Mouse (Mus musculus): ENCODE data around the gene Cers2. TPM values are rescaled to one million over a fixed set of nuclear protein-coding genes. Genes with fewer than 3 reads are reported as not detected.

Gene Cers2
- polyA plus RNA-seq, 1 experiment from 2014 or later, result 89.6 TPM

DNA sequence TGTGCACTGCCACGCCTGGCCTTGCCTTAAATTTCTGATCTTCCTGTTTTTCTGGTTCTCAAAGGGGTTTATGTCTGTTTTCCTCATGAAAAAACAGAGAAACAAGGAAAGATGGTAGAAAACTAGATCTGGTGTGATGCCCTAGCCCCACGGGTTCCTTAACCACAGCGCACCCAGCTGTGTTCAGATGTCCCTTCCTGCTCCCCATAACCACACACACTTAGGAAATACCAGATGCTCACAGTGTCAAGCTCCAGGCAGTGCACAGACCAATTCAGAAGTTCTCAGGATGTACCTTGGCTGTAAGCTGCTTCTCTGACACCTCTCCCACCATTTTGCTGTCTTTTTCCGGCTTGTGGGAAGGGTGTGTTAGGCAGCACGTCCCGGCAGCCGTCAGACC, 20.3 kb upstream of the Cers2 start:
- Histone ChIP-seq H3K4me1 (ENCODE audit: control insufficient read depth, insufficient read depth, low read length) (no peaks in the 10 kb centered on the region), H3K27ac (ENCODE audit: low read length) (no peak overlapping the region), H3K36me3 (ENCODE audit: control insufficient read depth, insufficient read depth, low read length) (peaks cover 11% of the 10 kb centered on the region; the same call in 1 of the 2 replicates), H3K27me3 (ENCODE audit: control insufficient read depth, insufficient read depth, low read depth, low read length) (no peaks in the 10 kb centered on the region), H3K4me3 (ENCODE audit: low read depth, low read length) (no peak overlapping the region), H3K4me2 (ENCODE audit: low read length) (no peak overlapping the region), H3K9ac (ENCODE audit: low read depth, low read length) (no peak overlapping the region), H3K9me3 (replicated peaks; ENCODE audit: control insufficient read depth, low read length, poor library complexity, severe bottlenecking) (no peaks in the 10 kb centered on the region)
- 90% methylated on average over 7 of the region's 7 CpGs for WGBS
- ATAC-seq, result no peak

- no peak overlapping the region for H3K4me3 ChIP-seq (ENCODE audit: low read depth, low read length)
- H3K36me3 ChIP-seq (ENCODE audit: control insufficient read depth, insufficient read depth, low read length), result peaks cover 11% of the 10 kb centered on the region; the same call in 1 of the 2 replicates
- no peak for ATAC-seq
- H3K9ac ChIP-seq (ENCODE audit: low read depth, low read length), result no peak overlapping the region
- H3K9me3 ChIP-seq (replicated peaks; ENCODE audit: control insufficient read depth, low read length, poor library complexity, severe bottlenecking), result no peaks in the 10 kb centered on the region
- 83% methylated on average over 5 of the region's 5 CpGs for WGBS
- H3K27ac ChIP-seq (ENCODE audit: low read length), result no peak overlapping the region
- no peak overlapping the region for H3K4me2 ChIP-seq (ENCODE audit: low read length)
- no peaks in the 10 kb centered on the region for H3K27me3 ChIP-seq (ENCODE audit: control insufficient read depth, insufficient read depth, low read depth, low read length)
- H3K4me1 ChIP-seq (ENCODE audit: control insufficient read depth, insufficient read depth, low read length), result no peaks in the 10 kb centered on the region
Measured at GRCm38 (mm10) chr3:95294718-95295117, 19.9 kb upstream of the Cers2 start.

DNA sequence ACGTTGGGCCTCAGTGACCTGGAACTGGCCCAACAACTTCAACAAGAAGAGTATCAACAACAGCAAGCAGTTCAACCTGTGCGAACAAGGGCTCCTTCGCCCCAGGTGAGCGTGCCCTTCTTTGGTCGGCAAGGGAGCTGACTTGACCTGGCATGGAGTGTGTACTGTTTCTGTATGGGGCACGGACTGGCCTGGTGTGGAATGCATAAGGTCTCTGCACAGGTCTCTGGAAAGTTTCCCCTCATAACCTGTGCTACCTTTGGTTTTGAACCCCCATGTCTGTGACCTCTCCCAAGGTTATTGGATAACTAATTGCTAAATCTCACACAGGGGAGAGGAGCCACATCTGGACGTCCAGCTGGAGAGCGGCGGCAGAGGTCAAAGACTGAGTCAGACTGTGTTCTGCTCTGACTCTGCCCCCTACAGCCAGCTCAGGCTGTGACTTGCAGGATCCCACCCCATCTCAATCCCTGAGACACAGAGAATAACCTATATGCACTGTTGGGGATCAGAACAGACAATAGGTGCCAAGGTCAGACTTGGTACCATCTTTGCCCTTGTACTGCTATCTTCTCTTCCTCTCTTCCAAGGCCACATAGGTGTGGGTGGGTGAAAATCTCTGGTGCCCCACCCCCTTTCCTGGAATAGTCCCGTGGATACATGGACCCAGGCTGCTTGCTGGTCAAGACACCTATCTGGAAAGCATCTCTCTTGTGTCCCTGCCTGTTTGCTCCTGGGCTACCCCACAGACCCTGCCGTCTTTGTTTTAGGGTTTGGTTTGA, 19.1 kb upstream of the Cers2 start:
- Histone ChIP-seq H3K27me3 (ENCODE audit: control insufficient read depth, insufficient read depth, low read depth, low read length) (no peaks in the 10 kb centered on the region), H3K9me3 (replicated peaks; ENCODE audit: control insufficient read depth, low read length, poor library complexity, severe bottlenecking) (no peaks in the 10 kb centered on the region), H3K27ac (ENCODE audit: low read length) (no peak overlapping the region), H3K9ac (ENCODE audit: low read depth, low read length) (no peak overlapping the region), H3K4me1 (ENCODE audit: control insufficient read depth, insufficient read depth, low read length) (no peaks in the 10 kb centered on the region), H3K4me2 (ENCODE audit: low read length) (no peak overlapping the region), H3K36me3 (ENCODE audit: control insufficient read depth, insufficient read depth, low read length) (peaks cover 11% of the 10 kb centered on the region; the same call in 1 of the 2 replicates), H3K4me3 (ENCODE audit: low read depth, low read length) (no peak overlapping the region)
- WGBS, result 82% methylated on average over 11 of the region's 11 CpGs
- no peak for ATAC-seq

DNA sequence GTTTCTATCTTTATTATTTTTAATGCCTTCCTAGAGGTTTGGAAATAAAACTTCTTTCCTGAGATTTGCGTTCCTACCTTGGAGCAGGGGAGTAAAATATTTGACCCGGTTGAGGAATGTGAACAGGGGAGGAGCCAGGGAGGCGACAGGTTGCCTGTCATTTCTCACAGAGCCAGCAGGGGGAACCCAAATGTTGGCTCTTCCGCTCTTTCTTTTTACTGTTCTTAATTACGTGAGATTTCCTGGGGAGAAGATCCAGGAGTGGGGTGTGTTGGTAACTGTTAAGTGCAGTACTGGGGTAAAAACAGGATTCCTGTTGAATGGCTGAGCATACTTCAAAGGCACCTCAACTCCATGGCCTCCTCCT, 18.5 kb upstream of the Cers2 start:
- ATAC-seq, result no peak
- H3K4me2 ChIP-seq (ENCODE audit: low read length), result no peak overlapping the region
- no peak overlapping the region for H3K4me3 ChIP-seq (ENCODE audit: low read depth, low read length)
- H3K4me1 ChIP-seq (ENCODE audit: control insufficient read depth, insufficient read depth, low read length), result no peaks in the 10 kb centered on the region
- H3K36me3 ChIP-seq (ENCODE audit: control insufficient read depth, insufficient read depth, low read length), result peaks cover 11% of the 10 kb centered on the region; the same call in 1 of the 2 replicates
- 9% methylated on average over 5 of the region's 5 CpGs for WGBS
- H3K27ac ChIP-seq (ENCODE audit: low read length), result no peak overlapping the region
- no peak overlapping the region for H3K9ac ChIP-seq (ENCODE audit: low read depth, low read length)
- no peaks in the 10 kb centered on the region for H3K27me3 ChIP-seq (ENCODE audit: control insufficient read depth, insufficient read depth, low read depth, low read length)
- H3K9me3 ChIP-seq (replicated peaks; ENCODE audit: control insufficient read depth, low read length, poor library complexity, severe bottlenecking), result no peaks in the 10 kb centered on the region

DNA sequence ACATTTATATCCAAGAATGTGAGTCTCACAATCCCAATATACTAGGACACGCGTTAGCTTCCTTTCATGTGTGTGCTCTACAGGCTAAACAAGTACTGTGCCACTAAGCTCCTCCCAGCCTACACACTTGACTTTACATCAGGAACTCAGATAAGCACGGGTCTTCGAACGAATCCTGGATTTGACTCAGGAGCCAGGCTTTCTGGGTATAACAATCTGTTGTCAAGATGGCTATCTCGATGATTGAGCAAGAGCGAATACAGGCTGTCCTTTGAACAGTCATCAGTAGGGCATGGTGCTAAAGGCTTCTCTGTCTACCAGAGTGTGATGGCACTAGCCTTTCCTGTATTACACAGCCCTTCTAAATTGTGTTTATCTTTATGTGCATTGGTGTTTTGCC, 16.6 kb upstream of the Cers2 start:
- WGBS, result 95% methylated on average over 7 of the region's 7 CpGs
- Histone ChIP-seq H3K9me3 (replicated peaks; ENCODE audit: control insufficient read depth, low read length, poor library complexity, severe bottlenecking) (no peaks in the 10 kb centered on the region), H3K4me2 (ENCODE audit: low read length) (no peak overlapping the region), H3K27ac (ENCODE audit: low read length) (no peak overlapping the region), H3K4me3 (ENCODE audit: low read depth, low read length) (no peak overlapping the region), H3K36me3 (ENCODE audit: control insufficient read depth, insufficient read depth, low read length) (0 out of 2 replicates have a peak, but pooled peaks cover 5% of the 10 kb centered on the region), H3K27me3 (ENCODE audit: control insufficient read depth, insufficient read depth, low read depth, low read length) (no peaks in the 10 kb centered on the region), H3K9ac (ENCODE audit: low read depth, low read length) (no peak overlapping the region), H3K4me1 (ENCODE audit: control insufficient read depth, insufficient read depth, low read length) (no peaks in the 10 kb centered on the region)
- no peak for ATAC-seq

- Histone ChIP-seq H3K9me3 (replicated peaks; ENCODE audit: control insufficient read depth, low read length, poor library complexity, severe bottlenecking) (no peaks in the 10 kb centered on the region), H3K4me1 (ENCODE audit: control insufficient read depth, insufficient read depth, low read length) (no peaks in the 10 kb centered on the region), H3K27me3 (ENCODE audit: control insufficient read depth, insufficient read depth, low read depth, low read length) (no peaks in the 10 kb centered on the region), H3K9ac (ENCODE audit: low read depth, low read length) (no peak overlapping the region), H3K4me2 (ENCODE audit: low read length) (no peak overlapping the region), H3K36me3 (ENCODE audit: control insufficient read depth, insufficient read depth, low read length) (no peaks in the 10 kb centered on the region), H3K27ac (ENCODE audit: low read length) (no peak overlapping the region), H3K4me3 (ENCODE audit: low read depth, low read length) (no peak overlapping the region)
- no peak for ATAC-seq
- 78% methylated on average over 3 of the region's 3 CpGs for WGBS
Measured at GRCm38 (mm10) chr3:95301204-95301796, 13.3 kb upstream of the Cers2 start.

DNA sequence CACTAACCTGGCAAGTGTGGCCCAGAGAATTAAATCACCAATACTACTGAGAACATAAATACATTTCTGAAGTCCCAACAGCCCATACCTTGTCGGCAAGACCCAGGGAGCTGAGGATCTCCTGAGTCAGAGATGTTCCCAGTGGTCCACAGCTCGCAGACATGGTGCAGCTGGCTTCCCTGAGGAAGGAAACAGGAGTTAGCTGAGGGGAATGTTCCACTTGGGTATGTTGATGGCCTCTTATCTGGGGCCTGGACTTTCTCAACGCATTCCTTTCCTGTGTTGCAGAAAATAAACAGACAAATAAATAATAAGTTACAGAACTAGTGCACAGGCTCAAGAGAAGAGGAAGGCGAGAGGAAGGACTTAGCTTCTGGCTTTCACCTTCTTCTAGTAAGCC, 8.3 kb upstream of the Cers2 start:
- H3K9me3 ChIP-seq (replicated peaks; ENCODE audit: control insufficient read depth, low read length, poor library complexity, severe bottlenecking), result no peaks in the 10 kb centered on the region
- H3K27me3 ChIP-seq (ENCODE audit: control insufficient read depth, insufficient read depth, low read depth, low read length), result no peaks in the 10 kb centered on the region
- no peak overlapping the region for H3K4me3 ChIP-seq (ENCODE audit: low read depth, low read length)
- WGBS, result 91% methylated on average over 4 of the region's 4 CpGs
- H3K4me2 ChIP-seq (ENCODE audit: low read length), result no peak overlapping the region
- no peak overlapping the region for H3K9ac ChIP-seq (ENCODE audit: low read depth, low read length)
- no peak for ATAC-seq
- H3K27ac ChIP-seq (ENCODE audit: low read length), result no peak overlapping the region
- no peaks in the 10 kb centered on the region for H3K4me1 ChIP-seq (ENCODE audit: control insufficient read depth, insufficient read depth, low read length)
- H3K36me3 ChIP-seq (ENCODE audit: control insufficient read depth, insufficient read depth, low read length), result no peaks in the 10 kb centered on the region

- WGBS, result 80% methylated on average over 7 of the region's 7 CpGs
- Histone ChIP-seq H3K27ac (ENCODE audit: low read length) (no peak within 1 kb of the TSS), H3K9ac (ENCODE audit: low read depth, low read length) (no peak within 1 kb of the TSS), H3K4me2 (ENCODE audit: low read length) (no peak within 1 kb of the TSS), H3K27me3 (ENCODE audit: control insufficient read depth, insufficient read depth, low read depth, low read length) (no peaks in the 10 kb centered on the region), H3K4me3 (ENCODE audit: low read depth, low read length) (no peak within 1 kb of the TSS), H3K9me3 (replicated peaks; ENCODE audit: control insufficient read depth, low read length, poor library complexity, severe bottlenecking) (no peaks in the 10 kb centered on the region), H3K36me3 (ENCODE audit: control insufficient read depth, insufficient read depth, low read length) (no peaks in the 10 kb centered on the region), H3K4me1 (ENCODE audit: control insufficient read depth, insufficient read depth, low read length) (no peaks in the 10 kb centered on the region)
- no peak for ATAC-seq
Measured at GRCm38 (mm10) chr3:95307100-95307499, 7.5 kb upstream of the Cers2 start, which contains the start of gene Anxa9. Gene Anxa9 (minus strand): TSS chr3:95307176.

- Histone ChIP-seq H3K9me3 (replicated peaks; ENCODE audit: control insufficient read depth, low read length, poor library complexity, severe bottlenecking) (no peaks in the 10 kb centered on the region), H3K27me3 (ENCODE audit: control insufficient read depth, insufficient read depth, low read depth, low read length) (no peaks in the 10 kb centered on the region), H3K36me3 (ENCODE audit: control insufficient read depth, insufficient read depth, low read length) (no peaks in the 10 kb centered on the region), H3K9ac (ENCODE audit: low read depth, low read length) (no peak overlapping the region), H3K4me3 (ENCODE audit: low read depth, low read length) (no peak overlapping the region), H3K4me1 (ENCODE audit: control insufficient read depth, insufficient read depth, low read length) (no peaks in the 10 kb centered on the region), H3K27ac (ENCODE audit: low read length) (no peak overlapping the region), H3K4me2 (ENCODE audit: low read length) (no peak overlapping the region)
- WGBS, result 77% methylated on average over 3 of the region's 3 CpGs
- no peak for ATAC-seq
Measured at GRCm38 (mm10) chr3:95310496-95310895, 4.1 kb upstream of the Cers2 start.
